Mouse (Mus musculus): ENCODE results near the gene Ezr.

GRCm38 (mm10) chr17:6789581-6790118 lies 7.1 kb upstream of the Ezr start:
- TF ChIP-seq POLR2AphosphoS2 (IDR thresholded peaks at IDR 0.05; ENCODE audit: insufficient read length, low read depth) (no peak), TCF12 (IDR thresholded peaks at IDR 0.05; ENCODE audit: insufficient read depth, poor library complexity, severe bottlenecking) (no peak), POLR2A (IDR thresholded peaks at IDR 0.05; ENCODE audit: insufficient read length, low read depth) (no peak), MAX (IDR thresholded peaks at IDR 0.05; ENCODE audit: low read depth) (no peak)
